Mouse (Mus musculus) MEL (cell line): ENCODE data around the gene Ifna7. TPM values are rescaled to one million over a fixed set of nuclear protein-coding genes. Genes with fewer than 3 reads are reported as not detected.

Experiments
- DNase-seq: peaks from one replicate; pipeline ENCODE4 v3.0.0; 2011; ENCODE audit warnings: low read depth, low spot score
- H3K27ac ChIP-seq: 2 replicates; pipeline ENCODE4 v1.5.1; 2012; ENCODE audit warnings: low read depth, mild to moderate bottlenecking, control low read depth, low read length, moderate library complexity; ENCODE audit not compliant: control insufficient read depth
- H3K27me3 ChIP-seq, 2 experiments: fragments of 150-350 bp in 1 of 2; sonication (generic) in 1 of 2; 2 replicates each; pipeline ENCODE4 v1.6.1; 2012; ENCODE audit warnings: low read length in 2 of 2, mild to moderate bottlenecking in 2 of 2, improper control_type of control experiment in 1 of 2, moderate library complexity in 1 of 2; ENCODE audit not compliant: insufficient read depth in 2 of 2, control insufficient read depth in 1 of 2
- H3K36me3 ChIP-seq, 2 experiments: 2 replicates each; pipeline ENCODE4 v1.6.1; 2012 to 2014; ENCODE audit warnings: low read length in 2 of 2, improper control_type of control experiment in 1 of 2, inconsistent platforms in 1 of 2, mild to moderate bottlenecking in 1 of 2; ENCODE audit not compliant: insufficient read depth in 2 of 2, control insufficient read depth in 1 of 2
- H3K4me1 ChIP-seq, 2 experiments: fragments of 150-350 bp in 1 of 2; sonication (generic) in 1 of 2; 2 replicates each; pipeline ENCODE4 v1.6.1; 2012; ENCODE audit warnings: low read length in 2 of 2, improper control_type of control experiment in 1 of 2, mild to moderate bottlenecking in 1 of 2; ENCODE audit not compliant: insufficient read depth in 2 of 2, control insufficient read depth in 1 of 2
- H3K4me3 ChIP-seq, 2 experiments: fragments of 150-350 bp in 1 of 2; sonication (generic) in 1 of 2; 2 replicates each; pipeline ENCODE4 v1.5.1; 2012; ENCODE audit warnings: low read depth in 2 of 2, low read length in 2 of 2, mild to moderate bottlenecking in 2 of 2, moderate library complexity in 2 of 2, control low read depth in 1 of 2, improper control_type of control experiment in 1 of 2; ENCODE audit not compliant: control insufficient read depth in 1 of 2, insufficient read depth in 1 of 2
- H3K79me2 ChIP-seq: 2 replicates; pipeline ENCODE4 v1.6.1; 2012; ENCODE audit warnings: mild to moderate bottlenecking, low read length, moderate library complexity; ENCODE audit not compliant: control insufficient read depth, poor library complexity, insufficient read depth
- H3K9ac ChIP-seq: 2 replicates; pipeline ENCODE4 v1.6.1; 2012; ENCODE audit warnings: low read depth, mild to moderate bottlenecking, control low read depth, low read length, moderate library complexity; ENCODE audit not compliant: control insufficient read depth, poor library complexity, severe bottlenecking
- H3K9me3 ChIP-seq: fragments of 150-350 bp; sonication (generic); replicated peaks from 2 replicates; pipeline ENCODE4 v1.6.1; 2012; ENCODE audit warnings: mild to moderate bottlenecking, low read length, improper control_type of control experiment, moderate library complexity; ENCODE audit not compliant: insufficient read depth
- CHD1 ChIP-seq: IDR thresholded peaks from 2 replicates; pipeline ENCODE4 v1.6.1; 2012; ENCODE audit warnings: low read depth, mild to moderate bottlenecking, inconsistent platforms, low read length, improper control_type of control experiment
- CTCF ChIP-seq, 3 experiments: IDR thresholded peaks in 2 of 3; conservative IDR thresholded peaks in 1 of 3; 2 replicates each; pipeline ENCODE4 v1.5.1; 2011 to 2012; ENCODE audit warnings: low read length in 3 of 3, low read depth in 2 of 3, mild to moderate bottlenecking in 2 of 3, improper control_type of control experiment in 1 of 3, inconsistent platforms in 1 of 3, mixed read lengths in 1 of 3, moderate library complexity in 1 of 3; ENCODE audit not compliant: control insufficient read depth in 1 of 3, insufficient read depth in 1 of 3, poor library complexity in 1 of 3, severe bottlenecking in 1 of 3
- E2F4 ChIP-seq: IDR thresholded peaks from 2 replicates; pipeline ENCODE4 v1.6.1; 2011; ENCODE audit warnings: low read depth, low read length, improper control_type of control experiment, borderline replicate concordance
- GABPA ChIP-seq: IDR thresholded peaks from 2 replicates; pipeline ENCODE4 v1.6.1; 2012; ENCODE audit warnings: low read depth, mild to moderate bottlenecking, inconsistent platforms, low read length, improper control_type of control experiment, moderate library complexity
- GATA1 ChIP-seq: IDR thresholded peaks from 2 replicates; pipeline ENCODE4 v1.6.1; 2011; ENCODE audit warnings: low read depth, low read length, improper control_type of control experiment
- HCFC1 ChIP-seq: IDR thresholded peaks from 2 replicates; pipeline ENCODE4 v1.6.1; 2012; ENCODE audit warnings: low read depth, mild to moderate bottlenecking, inconsistent platforms, low read length, improper control_type of control experiment, moderate library complexity
- JUND ChIP-seq: IDR thresholded peaks from 2 replicates; pipeline ENCODE4 v1.6.1; 2011; ENCODE audit warnings: low read depth, mild to moderate bottlenecking, improper control_type of control experiment, low read length
- MAX ChIP-seq: IDR thresholded peaks from 2 replicates; pipeline ENCODE4 v1.6.1; 2011; ENCODE audit warnings: low read length, improper control_type of control experiment
- MEF2A ChIP-seq: IDR thresholded peaks from 2 replicates; pipeline ENCODE4 v1.6.1; 2014; ENCODE audit warnings: low read depth, mild to moderate bottlenecking, inconsistent platforms, low read length, improper control_type of control experiment; ENCODE audit not compliant: poor library complexity, insufficient replicate concordance, severe bottlenecking; ENCODE audit errors: extremely low read depth
- MXI1 ChIP-seq: IDR thresholded peaks from 2 replicates; pipeline ENCODE4 v1.6.1; 2011; ENCODE audit warnings: mild to moderate bottlenecking, low read depth, low read length, improper control_type of control experiment
- MYC ChIP-seq: IDR thresholded peaks from 2 replicates; pipeline ENCODE4 v1.6.1; 2011; ENCODE audit warnings: low read depth, mild to moderate bottlenecking, low read length, improper control_type of control experiment, moderate library complexity
- NELFE ChIP-seq: IDR thresholded peaks from 2 replicates; pipeline ENCODE4 v1.6.1; 2011; ENCODE audit warnings: low read depth, low read length, improper control_type of control experiment
- NRF1 ChIP-seq: IDR thresholded peaks from 2 replicates; pipeline ENCODE4 v1.6.1; 2014; ENCODE audit warnings: low read depth, mild to moderate bottlenecking, inconsistent platforms, low read length, improper control_type of control experiment, moderate library complexity; ENCODE audit not compliant: poor library complexity, insufficient read depth, severe bottlenecking
- POLR2A ChIP-seq, 2 experiments: IDR thresholded peaks; 2 replicates each; pipeline ENCODE4 v1.6.1; 2011 to 2012; ENCODE audit warnings: low read length in 2 of 2, mild to moderate bottlenecking in 2 of 2, control low read depth in 1 of 2, improper control_type of control experiment in 1 of 2, low read depth in 1 of 2, moderate library complexity in 1 of 2; ENCODE audit not compliant: control insufficient read depth in 1 of 2, insufficient read depth in 1 of 2, poor library complexity in 1 of 2
- POLR2AphosphoS5 ChIP-seq: IDR thresholded peaks from 2 replicates; pipeline ENCODE4 v1.6.1; 2012; ENCODE audit warnings: low read depth, borderline replicate concordance, mild to moderate bottlenecking, inconsistent platforms, low read length, moderate library complexity, mixed read lengths
- RAD21 ChIP-seq: IDR thresholded peaks from 2 replicates; pipeline ENCODE4 v1.6.1; 2011; ENCODE audit warnings: mild to moderate bottlenecking, low read depth, low read length, improper control_type of control experiment
- SIN3A ChIP-seq: IDR thresholded peaks from 2 replicates; pipeline ENCODE4 v1.6.1; 2012; ENCODE audit warnings: low read length, improper control_type of control experiment, inconsistent platforms
- SMC3 ChIP-seq: IDR thresholded peaks from 2 replicates; pipeline ENCODE4 v1.6.1; 2011; ENCODE audit warnings: low read depth, low read length, improper control_type of control experiment
- TAL1 ChIP-seq: IDR thresholded peaks from 2 replicates; pipeline ENCODE4 v1.6.1; 2012; ENCODE audit warnings: mild to moderate bottlenecking, inconsistent platforms, low read length, moderate library complexity, mixed read lengths
- TCF12 ChIP-seq: IDR thresholded peaks from 2 replicates; pipeline ENCODE4 v1.6.1; 2014; ENCODE audit warnings: low read depth, mild to moderate bottlenecking, inconsistent platforms, low read length, improper control_type of control experiment, moderate library complexity
- UBTF ChIP-seq: IDR thresholded peaks from 2 replicates; pipeline ENCODE4 v1.6.1; 2012; ENCODE audit warnings: low read depth, mild to moderate bottlenecking, inconsistent platforms, low read length, improper control_type of control experiment, moderate library complexity, borderline replicate concordance; ENCODE audit not compliant: insufficient read depth
- USF1 ChIP-seq: IDR thresholded peaks from 2 replicates; pipeline ENCODE4 v1.6.1; 2014; ENCODE audit warnings: low read depth, mild to moderate bottlenecking, inconsistent platforms, low read length, improper control_type of control experiment, moderate library complexity
- USF2 ChIP-seq, 2 experiments: IDR thresholded peaks; 2 replicates each; pipeline ENCODE4 v1.6.1; 2011 to 2012; ENCODE audit warnings: improper control_type of control experiment in 2 of 2, low read length in 2 of 2, borderline replicate concordance in 1 of 2, inconsistent platforms in 1 of 2, low read depth in 1 of 2, mild to moderate bottlenecking in 1 of 2; ENCODE audit not compliant: insufficient read depth in 1 of 2
- ZMIZ1 ChIP-seq: IDR thresholded peaks from 2 replicates; pipeline ENCODE4 v1.6.1; 2012; ENCODE audit warnings: low read depth, mild to moderate bottlenecking, inconsistent platforms, low read length, improper control_type of control experiment, moderate library complexity
- polyA plus RNA-seq, 2 experiments: library from polyadenylated mRNA; stranded (reverse) in 1 of 2; unstranded in 1 of 2; fragments of >175 nt in 1 of 2; fragments of >200 nt in 1 of 2; gene quantifications; 2 replicates each; pipeline versions ENCODE4 v1.2.1 to v1.2.4; 2012; ENCODE audit warnings: low replicate concordance in 2 of 2, low read depth in 1 of 2; ENCODE audit not compliant: insufficient read length in 2 of 2, insufficient read depth in 1 of 2, missing spikeins in 1 of 2
- total RNA-seq: library from RNA; depleted of rRNA; stranded (reverse); fragments of 300-350 nt; gene quantifications from 2 replicates; pipeline ENCODE4 v1.2.3, GENCODE M21; 2012

Gene Ifna7
- total and polyA plus RNA-seq, 3 experiments = not detected

DNA sequence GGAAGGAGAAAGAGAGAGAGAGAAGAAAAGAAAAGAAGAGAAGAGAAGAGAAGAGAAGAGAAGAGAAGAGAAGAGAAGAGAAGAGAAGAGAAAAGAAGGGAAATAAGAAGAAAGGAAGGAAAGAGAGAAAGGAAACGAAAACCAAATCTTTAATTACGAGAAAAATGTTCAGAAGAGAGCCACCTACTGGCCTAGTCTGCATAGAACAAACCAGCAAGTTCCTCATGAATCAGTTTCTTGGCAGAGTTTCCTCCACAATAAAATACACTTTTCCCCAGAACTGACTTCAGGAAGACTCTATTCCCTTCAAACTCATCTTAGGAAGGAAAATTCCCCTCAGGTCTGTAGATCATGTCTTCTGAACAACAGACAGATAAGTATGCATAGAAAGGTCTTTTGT, 29.3 kb downstream of the Ifna7 start:
- Histone ChIP-seq H3K9me3 (no peaks in the 10 kb centered on the region), H3K36me3 (no peaks in the 10 kb centered on the region), H3K4me1 (no peaks in the 10 kb centered on the region; a peak in 1 of 4 replicates), H3K9ac (no peak overlapping the region), H3K79me2 (no peaks in the 10 kb centered on the region), H3K27ac (no peak overlapping the region), H3K4me3 (peak overlapping the region in 1 of 2 experiments; percentile 34; a peak in 1 of 4 replicates), H3K27me3 (peaks cover 8 to 21% of the 10 kb centered on the region in 2 experiments)
- peak; percentile 51 for DNase-seq
- TF ChIP-seq RAD21 (0 out of 2 replicates have a peak, but pooled peaks have one; percentile 5), NELFE (no peak), MEF2A (no peak), USF2 (IDR thresholded peaks at IDR 0.05; ENCODE audit: borderline replicate concordance in 1 of 2, insufficient read depth in 1 of 2, low read depth in 1 of 2, low read length in 2 of 2) (no peak), TCF12 (no peak), USF1 (no peak), POLR2AphosphoS5 (no peak), ZMIZ1 (no peak), GABPA (no peak), MAX (no peak), POLR2A (IDR thresholded peaks at IDR 0.05; ENCODE audit: control insufficient read depth in 1 of 2, insufficient read depth in 1 of 2, low read depth in 1 of 2, low read length in 2 of 2, poor library complexity in 1 of 2) (no peak), SIN3A (no peak), SMC3 (peak; percentile 26), UBTF (no peak), E2F4 (no peak), CTCF (IDR thresholded peaks at IDR 0.05 in 2 of 3, conservative IDR thresholded peaks at IDR 0.05 in 1 of 3; ENCODE audit: control insufficient read depth in 1 of 3, insufficient read depth in 1 of 3, low read depth in 2 of 3, low read length in 3 of 3, poor library complexity in 1 of 3, severe bottlenecking in 1 of 3) (peak in 2 of 3 experiments; percentile 36 to 65; a peak in 4 of 6 replicates), JUND (no peak)

DNA sequence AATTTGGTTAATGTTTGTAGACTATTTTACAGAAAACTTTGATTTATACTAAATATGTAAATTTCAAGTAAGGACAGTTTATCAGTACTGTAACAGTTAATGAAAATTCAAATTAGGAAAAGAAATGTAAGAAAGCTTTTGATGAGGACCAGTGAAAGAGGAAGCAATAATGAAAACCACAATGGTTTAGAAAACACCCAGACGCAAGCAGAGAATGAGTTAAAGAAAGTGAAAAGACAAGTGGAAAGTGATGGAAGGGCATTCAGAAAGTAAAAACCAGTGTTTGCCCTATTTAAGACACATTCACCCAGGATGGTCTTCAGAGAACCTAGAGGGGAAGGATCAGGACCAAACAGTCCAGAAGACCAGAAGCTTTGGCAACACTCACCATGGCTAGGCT, 33.7 kb downstream of the Ifna7 start, which contains the start of gene Ifna1:
Gene Ifna1, plus strand, starts transcription at position 390 of the 400 bp plus-strand sequence.
- Histone ChIP-seq H3K4me3 (no peak within 1 kb of the TSS), H3K27me3 (peaks cover 4 to 26% of the 10 kb centered on the region in 2 experiments), H3K79me2 (no peaks in the 10 kb centered on the region), H3K9ac (no peak within 1 kb of the TSS), H3K9me3 (no peaks in the 10 kb centered on the region), H3K36me3 (no peaks in the 10 kb centered on the region)
- DNase-seq = no peak
- TF ChIP-seq HCFC1 (no peak), MYC (no peak), GATA1 (no peak), USF2 (IDR thresholded peaks at IDR 0.05; ENCODE audit: borderline replicate concordance in 1 of 2, insufficient read depth in 1 of 2, low read depth in 1 of 2, low read length in 2 of 2) (no peak), POLR2A (IDR thresholded peaks at IDR 0.05; ENCODE audit: control insufficient read depth in 1 of 2, insufficient read depth in 1 of 2, low read depth in 1 of 2, low read length in 2 of 2, poor library complexity in 1 of 2) (no peak), GABPA (no peak), SMC3 (no peak), TAL1 (no peak), MAX (no peak), NRF1 (no peak), MXI1 (no peak), CHD1 (no peak)
- TF ChIP-seq, all 39 proteins: peak for 0
- no peak within 1 kb of the TSS for H3K27ac ChIP-seq
- no peaks in the 10 kb centered on the region; a peak in 1 of 4 replicates for H3K4me1 ChIP-seq
